Mouse (Mus musculus): ENCODE results near the gene Hip1.

GRCm38 (mm10) chr5:135433861-135434260, 111.1 kb downstream of the Hip1 start:
- peak; percentile 21; the same call in 1 of the 2 replicates for TF ChIP-seq CTCF (IDR thresholded peaks at IDR 0.05; ENCODE audit: low read depth)
- TF ChIP-seq EP300 (IDR thresholded peaks at IDR 0.05; ENCODE audit: low read depth) = no peak
